Mouse (Mus musculus) midbrain, postnatal 0 days (tissue): ENCODE results near the gene Fcer1a. TPM values are rescaled to one million over a fixed set of nuclear protein-coding genes. Genes with fewer than 3 reads are reported as not detected.
"Not testable (repeated sequence)": the region's sequence is repeated elsewhere in the genome, so short reads cannot be mapped to it uniquely, and the experiment has no call there.

ENCODE experiments used
- ATAC-seq: fragments of 200-750 bp; cut with Nextera tagmentation; 2 replicates; pipeline ENCODE4 v1.8.0; 2017; ENCODE audit warnings: moderate number of reproducible peaks, mild to moderate bottlenecking, moderate TSS enrichment, moderate library complexity; ENCODE audit not compliant: low FRiP score
- DNase-seq: peaks from one replicate; pipeline ENCODE4 v3.0.0-alpha.2; 2015; ENCODE audit warnings: low spot score
- H3K27ac ChIP-seq: fragments of 300-500 bp; sonication (generic); 2 replicates; pipeline ENCODE4 v1.5.1; 2014; ENCODE audit warnings: low read depth, mild to moderate bottlenecking, low read length, mixed read lengths
- H3K27me3 ChIP-seq: fragments of 300-500 bp; sonication (generic); 2 replicates; pipeline ENCODE4 v1.6.1; 2014; ENCODE audit warnings: low read length, control low read depth, mixed read lengths; ENCODE audit not compliant: insufficient read depth
- H3K36me3 ChIP-seq: fragments of 300-500 bp; sonication (generic); 2 replicates; pipeline ENCODE4 v1.6.1; 2014; ENCODE audit warnings: low read length, control low read depth, mixed read lengths; ENCODE audit not compliant: insufficient read depth
- H3K4me1 ChIP-seq: fragments of 300-500 bp; sonication (generic); 2 replicates; pipeline ENCODE4 v1.6.1; 2014; ENCODE audit warnings: mild to moderate bottlenecking, control low read depth, antibody characterized with exemption, low read length, mixed read lengths; ENCODE audit not compliant: insufficient read depth
- H3K4me2 ChIP-seq: fragments of 300-500 bp; sonication (generic); 2 replicates; pipeline ENCODE4 v1.6.1; 2014; ENCODE audit warnings: low read depth, mild to moderate bottlenecking, low read length, mixed read lengths; ENCODE audit not compliant: poor library complexity, severe bottlenecking
- H3K4me3 ChIP-seq: fragments of 300-500 bp; sonication (generic); 2 replicates; pipeline ENCODE4 v1.5.1; 2014; ENCODE audit warnings: low read depth, mild to moderate bottlenecking, low read length, moderate library complexity
- H3K9ac ChIP-seq: fragments of 300-500 bp; sonication (generic); replicated peaks from 2 replicates; pipeline ENCODE4 v1.6.1; 2014; ENCODE audit warnings: mild to moderate bottlenecking, low read length, moderate library complexity, mixed read lengths; ENCODE audit not compliant: poor library complexity, severe bottlenecking
- H3K9me3 ChIP-seq: fragments of 300-500 bp; sonication (generic); 2 replicates; pipeline ENCODE4 v1.6.1; 2016; ENCODE audit warnings: low read length, control low read depth
- CTCF ChIP-seq: IDR thresholded peaks from 2 replicates; pipeline ENCODE4 v1.5.1; 2016; ENCODE audit warnings: antibody characterized with exemption, mild to moderate bottlenecking
- WGBS: fragments of 180-500 bp; shearing (Covaris S2); extraction: QIAGEN DNeasy Blood & Tissue Kit; methylation state at CpG from one replicate; pipeline ENCODE4 v1.1.7; 2014; 5-methylcytosine and 5-hydroxymethylcytosine counted together
- polyA plus RNA-seq: library from polyadenylated mRNA; unstranded; fragments of >200 nt; fragmentation: Nextera tagmentation; extraction: Ambion mirVana; gene quantifications from 2 replicates; pipeline ENCODE4 v1.2.1, GENCODE M21; 2015
- total RNA-seq: library from RNA; depleted of rRNA; stranded (reverse); fragments of >200 nt; gene quantifications from 2 replicates; pipeline ENCODE4 v1.2.3, GENCODE M21; 2014; rRNA removed

Fcer1a gene
- total RNA-seq (not detected in 2 replicates), polyA plus RNA-seq (not detected in 2 replicates)

- no peak within 1 kb of the TSS for H3K9ac ChIP-seq
- no peak for ATAC-seq
- DNase-seq: no peak
- WGBS: 74% methylated on average over 2 of the region's 2 CpGs
- H3K27ac ChIP-seq: no peak within 1 kb of the TSS
- no peaks in the 10 kb centered on the region for H3K36me3 ChIP-seq
- H3K4me1 ChIP-seq: no peaks in the 10 kb centered on the region
- H3K4me3 ChIP-seq: no peak within 1 kb of the TSS
- no peak for TF ChIP-seq CTCF
- H3K9me3 ChIP-seq: no peaks in the 10 kb centered on the region
- no peak within 1 kb of the TSS for H3K4me2 ChIP-seq
- no peaks in the 10 kb centered on the region for H3K27me3 ChIP-seq
These were observed at the start of gene Fcer1a for GRCm38 (mm10) chr1:173227081-173227480. Gene Fcer1a (minus strand): TSS chr1:173227214.

- Histone ChIP-seq H3K9ac (no peak within 1 kb of the TSS), H3K27ac (no peak within 1 kb of the TSS), H3K4me2 (no peak within 1 kb of the TSS), H3K9me3 (no peaks in the 10 kb centered on the region), H3K36me3 (no peaks in the 10 kb centered on the region), H3K4me3 (no peak within 1 kb of the TSS), H3K4me1 (no peaks in the 10 kb centered on the region), H3K27me3 (no peaks in the 10 kb centered on the region)
- no peak for ATAC-seq
- no peak for TF ChIP-seq CTCF
- no peak for DNase-seq
These were observed 38.7 kb upstream of the Fcer1a start, which contains the start of gene Olfr418 for GRCm38 (mm10) chr1:173265701-173266100. Gene Olfr418 (plus strand): TSS chr1:173266001.

- H3K4me3 ChIP-seq: no peak overlapping the region
- 96% methylated on average over 3 of the region's 3 CpGs for WGBS
- H3K36me3 ChIP-seq: no peaks in the 10 kb centered on the region
- ATAC-seq (no peak), DNase-seq (no peak)
- TF ChIP-seq CTCF: no peak
- no peak overlapping the region for H3K9ac ChIP-seq
- no peak overlapping the region for H3K4me2 ChIP-seq
- H3K27me3 ChIP-seq: no peaks in the 10 kb centered on the region
- H3K4me1 ChIP-seq: no peaks in the 10 kb centered on the region
- H3K9me3 ChIP-seq: no peaks in the 10 kb centered on the region
- no peak overlapping the region for H3K27ac ChIP-seq
These were observed 22.9 kb upstream of the Fcer1a start for GRCm38 (mm10) chr1:173249888-173250287.

- DNase-seq, H3K9ac ChIP-seq: not testable (repeated sequence)
- WGBS: 91% methylated on average over 1 of the region's 1 CpGs
These were observed 10.0 kb upstream of the Fcer1a start for GRCm38 (mm10) chr1:173237004-173237403.

GRCm38 (mm10) chr1:173216481-173216880 lies 10.5 kb downstream of the Fcer1a start:
- DNase-seq (no peak), ATAC-seq (no peak)
- H3K4me3 ChIP-seq: no peak overlapping the region
- H3K36me3 ChIP-seq: no peaks in the 10 kb centered on the region
- H3K9ac ChIP-seq: no peak overlapping the region
- no peaks in the 10 kb centered on the region for H3K9me3 ChIP-seq
- no peak overlapping the region for H3K27ac ChIP-seq
- H3K4me1 ChIP-seq: no peaks in the 10 kb centered on the region
- 93% methylated on average over 3 of the region's 3 CpGs for WGBS
- H3K4me2 ChIP-seq: no peak overlapping the region
- no peak for TF ChIP-seq CTCF
- H3K27me3 ChIP-seq: no peaks in the 10 kb centered on the region

More at GRCm38 (mm10) chr1:173237004-173237403, 10.0 kb upstream of the Fcer1a start:
- H3K9me3 ChIP-seq, H3K4me3 ChIP-seq, H3K27ac ChIP-seq, H3K4me1 ChIP-seq, ATAC-seq, H3K27me3 ChIP-seq, H3K36me3 ChIP-seq, H3K4me2 ChIP-seq: not testable (repeated sequence)

GRCm38 (mm10) chr1:173212092-173212491 lies 14.9 kb downstream of the Fcer1a start, which contains the start of gene Olfr1404:
Gene Olfr1404 (plus strand): TSS chr1:173212392.
- DNase-seq (no peak), ATAC-seq (no peak)
- no peak for TF ChIP-seq CTCF
- no peaks in the 10 kb centered on the region for H3K4me1 ChIP-seq
- H3K27ac ChIP-seq: no peak within 1 kb of the TSS
- WGBS: 88% methylated on average over 5 of the region's 5 CpGs
- H3K4me3 ChIP-seq: no peak within 1 kb of the TSS
- H3K36me3 ChIP-seq: no peaks in the 10 kb centered on the region
- no peaks in the 10 kb centered on the region for H3K27me3 ChIP-seq
- H3K4me2 ChIP-seq: no peak within 1 kb of the TSS
- no peak within 1 kb of the TSS for H3K9ac ChIP-seq
- H3K9me3 ChIP-seq: 0 out of 2 replicates have a peak, but pooled peaks cover 4% of the 10 kb centered on the region
